8 mouse cellular contexts compared by ENCODE assay signal in genomic region chr7:99965020-99965841, GRCm38 (mm10). TPM values are rescaled to one million over a fixed set of nuclear protein-coding genes. Genes with fewer than 3 reads are reported as not detected.
A peak's percentile ranks its signal among the peaks of the same experiment; 100 is the strongest.
DNase-seq lines count a peak whose midpoint lies in the region; ATAC-seq and TF ChIP-seq lines count a peak whose summit lies in the region.

No protein-coding gene starts in this region.

- no peak overlapping the region for H3K9ac ChIP-seq in lung, embryonic 15.5 days
- H3K9ac ChIP-seq in embryonic facial prominence, embryonic 14.5 days (ENCODE audit: low read depth, low read length): peak overlapping the region; percentile 38; the same call in 1 of the 2 replicates
- H3K9ac ChIP-seq in hindbrain, embryonic 15.5 days: peak overlapping the region; percentile 25

- H3K27me3 ChIP-seq in lung, embryonic 15.5 days: no peaks in the 10 kb centered on the region
- no peaks in the 10 kb centered on the region for H3K27me3 ChIP-seq in embryonic facial prominence, embryonic 14.5 days (replicated peaks; ENCODE audit: control insufficient read depth, insufficient read depth, low read length)
- H3K27me3 ChIP-seq in hindbrain, embryonic 15.5 days: no peaks in the 10 kb centered on the region

- H3K27ac ChIP-seq in lung, embryonic 15.5 days: peak overlapping the region; percentile 15; the same call in 1 of the 2 replicates
- H3K27ac ChIP-seq in embryonic facial prominence, embryonic 14.5 days (replicated peaks; ENCODE audit: low read depth, low read length): peak overlapping the region; percentile 75
- peak overlapping the region; percentile 85 for H3K27ac ChIP-seq in hindbrain, embryonic 15.5 days (replicated peaks)

- no peak for TF ChIP-seq CTCF in lung, adult 2 months (IDR thresholded peaks at IDR 0.05; ENCODE audit: insufficient read depth, low read length)

- no peak for TF ChIP-seq POLR2A in lung, adult 2 months (IDR thresholded peaks at IDR 0.05; ENCODE audit: borderline replicate concordance, extremely low read depth, low read depth, low read length)

- 30% methylated on average over 9 of the region's 9 CpGs for WGBS in lung, embryonic 15.5 days
- WGBS in lung, adult 2 months: 40% methylated on average over 9 of the region's 9 CpGs
- WGBS in embryonic facial prominence, embryonic 14.5 days: 30% methylated on average over 9 of the region's 9 CpGs
- WGBS in hindbrain, embryonic 15.5 days: 9% methylated on average over 9 of the region's 9 CpGs

- H3K4me3 ChIP-seq in lung, embryonic 15.5 days: no peak overlapping the region
- no peak overlapping the region for H3K4me3 ChIP-seq in lung, adult 2 months (replicated peaks; ENCODE audit: extremely low read depth, low read depth, low read length)
- H3K4me3 ChIP-seq in embryonic facial prominence, embryonic 14.5 days (ENCODE audit: low read depth, low read length): no peak overlapping the region
- H3K4me3 ChIP-seq in hindbrain, embryonic 15.5 days: peak overlapping the region; percentile 14; the same call in 1 of the 2 replicates

- DNase-seq in lung, adult 2 months: no peak
- peak; percentile 76 for DNase-seq in embryonic facial prominence, embryonic 14.5 days (ENCODE audit: low spot score)
- peak; percentile 64 to 65 for DNase-seq in left cerebral cortex, postnatal 36 days (ENCODE audit: low spot score in 2 of 2)
- peak; percentile 38 for DNase-seq in retina, embryonic 14.5 days (ENCODE audit: low spot score)
- no peak for DNase-seq in urinary bladder, adult 2 months (ENCODE audit: low spot score)
- no peak for DNase-seq in adrenal gland, adult 8-10 months

- no peak overlapping the region for H3K4me2 ChIP-seq in lung, embryonic 15.5 days
- peak overlapping the region; percentile 27 for H3K4me2 ChIP-seq in embryonic facial prominence, embryonic 14.5 days (ENCODE audit: low read depth, low read length)
- peak overlapping the region; percentile 45 for H3K4me2 ChIP-seq in hindbrain, embryonic 15.5 days

- H3K4me1 ChIP-seq in lung, embryonic 15.5 days: peaks cover 41% of the 10 kb centered on the region
- H3K4me1 ChIP-seq in lung, adult 2 months (ENCODE audit: control insufficient read depth, insufficient read depth, low read length): peaks cover 33% of the 10 kb centered on the region
- peaks cover 20% of the 10 kb centered on the region for H3K4me1 ChIP-seq in embryonic facial prominence, embryonic 14.5 days (ENCODE audit: control insufficient read depth, insufficient read depth, low read length)
- peaks cover 60% of the 10 kb centered on the region for H3K4me1 ChIP-seq in hindbrain, embryonic 15.5 days (replicated peaks)

- intact Hi-C loops in left cerebral cortex, postnatal 36 days (cut with DNase I): loop anchor here (5.0 kb wide), 1 partner anchor 33 kb away; no protein-coding TSS in a partner anchor

- no peaks in the 10 kb centered on the region for H3K36me3 ChIP-seq in lung, embryonic 15.5 days
- H3K36me3 ChIP-seq in embryonic facial prominence, embryonic 14.5 days (ENCODE audit: control insufficient read depth, insufficient read depth, low read length): no peaks in the 10 kb centered on the region
- H3K36me3 ChIP-seq in hindbrain, embryonic 15.5 days: no peaks in the 10 kb centered on the region

- ATAC-seq in lung, embryonic 15.5 days (ENCODE audit: borderline replicate concordance, extremely low read depth, low FRiP score, low TSS enrichment): no peak
- peak; percentile 22; the same call in 1 of the 2 replicates for ATAC-seq in embryonic facial prominence, embryonic 14.5 days (ENCODE audit: low read depth)
- peak; percentile 68 for ATAC-seq in hindbrain, embryonic 15.5 days (ENCODE audit: low FRiP score, low read depth)

- H3K9me3 ChIP-seq in lung, embryonic 15.5 days: no peaks in the 10 kb centered on the region
- H3K9me3 ChIP-seq in embryonic facial prominence, embryonic 14.5 days (ENCODE audit: control insufficient read depth, low read length): no peaks in the 10 kb centered on the region
- no peaks in the 10 kb centered on the region for H3K9me3 ChIP-seq in hindbrain, embryonic 15.5 days

RNA-seq across cellular contexts. Expression of gene Rnf169, which starts 15.0 kb away (rescaled TPM):
- 5.6 and 5.9 TPM in 2 replicates for polyA plus RNA-seq in lung, embryonic 15.5 days (2015; fragmentation: Nextera tagmentation; extraction: Ambion mirVana)
- 5.2 and 6.0 TPM in 2 replicates for polyA plus RNA-seq in lung, adult 2 months (2012; rRNA removed)
- 5.9 and 6.4 TPM in 2 replicates for polyA plus RNA-seq in embryonic facial prominence, embryonic 14.5 days (2014; fragmentation: Nextera tagmentation; extraction: Ambion mirVana)
- 4.6 and 4.9 TPM in 2 replicates for polyA plus RNA-seq in hindbrain, embryonic 15.5 days (2015; fragmentation: Nextera tagmentation; extraction: Ambion mirVana)
- total RNA-seq in left cerebral cortex, postnatal 36 days (2021): 10 to 100 TPM; 49.1 to 49.3 TPM
- 5.2 and 8.0 TPM in 2 replicates for polyA plus RNA-seq in urinary bladder, adult 2 months (2012; rRNA removed)
- total RNA-seq in adrenal gland, adult 8-10 months (2022): 10 to 100 TPM; 17.0 to 25.7 (median 19.9) TPM

RNA-seq across cellular contexts. Expression of gene Chrdl2, which starts 40.7 kb away (rescaled TPM):
- polyA plus RNA-seq in lung, embryonic 15.5 days (2015; fragmentation: Nextera tagmentation; extraction: Ambion mirVana): not detected in 2 replicates
- polyA plus RNA-seq in lung, adult 2 months (2012; rRNA removed): 0.28 and 0.29 TPM in 2 replicates
- 1.9 and 2.0 TPM in 2 replicates for polyA plus RNA-seq in embryonic facial prominence, embryonic 14.5 days (2014; fragmentation: Nextera tagmentation; extraction: Ambion mirVana)
- 0.71 and 1.3 TPM in 2 replicates for polyA plus RNA-seq in hindbrain, embryonic 15.5 days (2015; fragmentation: Nextera tagmentation; extraction: Ambion mirVana)
- total RNA-seq in left cerebral cortex, postnatal 36 days (2021): under 1 TPM in 1 of 2 experiments, not detected in 1; 0.70 TPM
- 4.3 and 8.0 TPM in 2 replicates for polyA plus RNA-seq in urinary bladder, adult 2 months (2012; rRNA removed)
- not detected for total RNA-seq in adrenal gland, adult 8-10 months (2022)

Comparison
In these comparisons a context has a peak if more than half of its experiments do, and no peak if none do; other contexts are left out.
1. H3K27ac ChIP-seq: peak in every context shown above with its lines; median percentile 85 in hindbrain, embryonic 15.5 days; 75 in embryonic facial prominence, embryonic 14.5 days; 15 in lung, embryonic 15.5 days.
2. DNase-seq: peak in embryonic facial prominence, embryonic 14.5 days (single experiment), left cerebral cortex, postnatal 36 days (2 of 2) and retina, embryonic 14.5 days (single experiment); none in lung, adult 2 months (single experiment), urinary bladder, adult 2 months (single experiment) and adrenal gland, adult 8-10 months (single experiment).